Mouse (Mus musculus): ENCODE measurements around the gene Cebpz.

Gene Cebpz
- long read RNA-seq, experiment 1, full-length matches to known transcripts = 1 of 35 reads
- long read RNA-seq, experiment 1, partial matches to known transcripts = 25 of 35 reads
- long read RNA-seq, experiment 1, other reads (novel, unspliced or antisense) = 9 of 35 reads
- long read RNA-seq, experiment 2, partial matches to known transcripts = 44 of 45 reads
- long read RNA-seq, experiment 2, other reads (novel, unspliced or antisense) = 1 of 45 reads

DNA sequence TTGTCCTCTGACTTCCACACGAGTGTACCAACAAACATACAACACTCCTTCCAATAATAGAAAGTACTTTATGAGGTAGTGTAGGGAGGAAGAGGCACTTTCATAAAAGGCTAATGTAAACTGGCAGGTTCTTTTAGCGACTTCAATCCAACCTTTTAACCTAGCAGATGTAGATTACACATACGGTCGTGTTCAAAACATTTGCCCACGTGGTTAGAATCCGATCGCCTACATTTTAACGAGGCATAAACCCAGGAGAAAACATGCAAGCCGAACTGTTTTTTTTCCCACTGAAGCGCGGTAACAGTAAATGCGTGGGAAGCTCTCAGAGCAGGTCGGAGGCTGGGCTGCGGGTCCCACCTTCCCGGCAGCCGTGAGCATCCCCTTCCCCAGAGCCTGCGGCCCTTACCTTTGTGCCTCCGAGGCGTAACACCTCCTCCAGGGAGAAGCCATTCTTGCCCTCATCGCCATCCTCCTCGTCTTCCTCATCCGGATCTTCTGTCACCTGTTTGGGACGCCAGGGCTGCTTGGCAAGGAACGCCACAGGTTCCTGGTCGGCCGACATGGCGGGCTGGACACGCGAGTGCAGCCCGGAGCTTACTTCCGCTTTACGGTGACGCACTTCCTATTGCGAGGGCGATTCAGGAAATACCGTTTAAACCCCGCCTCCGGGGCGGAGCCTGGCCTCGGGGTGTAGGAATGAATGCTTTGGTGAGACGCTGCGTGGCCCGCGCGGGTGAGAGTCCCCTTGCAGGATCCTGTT is at the start of gene Cebpz, which contains the start of gene Ndufaf7:
Gene Cebpz (minus strand): TSS at position 601 of the 763 bp plus-strand sequence.
Gene Ndufaf7 (plus strand): TSS at position 671 of the 763 bp plus-strand sequence.
- intact Hi-C loops (cut with DNase I) = no loop called here

DNA sequence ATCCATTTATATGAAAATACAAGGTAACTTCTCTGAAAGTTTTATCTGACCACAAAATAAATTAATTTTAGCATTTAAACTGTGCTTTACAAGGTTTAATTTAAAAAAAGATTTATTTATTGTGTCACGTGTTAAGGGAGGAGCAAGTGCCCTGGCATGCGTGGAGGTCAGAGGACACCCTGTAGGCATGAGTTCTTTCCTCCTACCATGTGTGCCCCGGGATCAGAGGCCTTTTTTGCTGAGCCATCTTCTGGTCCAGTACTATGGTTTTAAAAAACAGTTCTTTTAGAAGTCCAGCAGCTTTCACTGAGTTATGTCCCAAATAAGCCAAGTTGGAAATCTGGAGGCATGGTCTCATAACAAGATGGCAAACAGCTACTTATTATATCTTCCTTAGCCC is 46.9 kb upstream of the Cebpz start:
- intact Hi-C loops (cut with DNase I) = no loop called here

DNA sequence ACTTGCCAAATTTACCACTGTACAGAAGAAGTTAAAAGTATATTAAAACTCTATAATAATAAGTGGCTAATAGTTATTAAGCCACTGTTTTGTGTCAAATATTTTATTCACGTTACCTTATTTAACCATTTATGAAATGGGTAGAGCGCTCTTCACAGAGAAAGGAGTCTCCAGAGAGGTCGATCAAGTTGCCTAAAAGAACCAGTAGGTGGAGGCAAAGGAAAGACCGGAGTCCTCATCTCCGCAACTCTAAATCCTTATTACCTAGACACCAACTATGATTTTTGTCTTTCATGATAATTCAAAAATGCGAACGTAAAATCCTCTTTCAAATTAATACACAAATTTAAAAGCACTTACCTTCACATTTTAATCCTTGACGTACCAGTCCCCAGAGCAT is 46.3 kb upstream of the Cebpz start:
- intact Hi-C loops (cut with DNase I) = no loop called here

GRCm38 (mm10) chr17:78968500-78968899 is 31.6 kb upstream of the Cebpz start:
- intact Hi-C loops (cut with DNase I) = no loop called here

GRCm38 (mm10) chr17:78966092-78966883 is 29.4 kb upstream of the Cebpz start:
- intact Hi-C loops (cut with DNase I) = no loop called here

DNA sequence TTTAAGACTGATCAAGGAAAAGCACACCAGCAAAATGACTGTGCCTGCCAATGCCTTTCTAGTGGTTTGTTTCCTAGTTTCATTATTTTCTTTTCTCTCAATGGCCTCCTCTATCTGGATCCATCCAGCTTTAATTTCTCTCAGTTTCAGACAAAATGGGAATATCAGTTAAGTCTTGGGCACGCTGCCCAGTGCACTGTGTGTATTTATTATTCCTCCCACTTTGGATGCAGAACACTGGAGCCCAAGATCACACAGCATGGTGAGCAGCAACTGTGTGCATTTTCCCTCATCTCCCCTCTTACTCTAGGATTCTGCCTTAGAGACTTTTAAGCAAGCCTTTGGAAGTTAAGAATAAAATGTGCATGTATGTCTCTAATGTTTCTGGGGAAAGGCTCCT is 27.5 kb upstream of the Cebpz start:
- intact Hi-C loops (cut with DNase I) = no loop called here

GRCm38 (mm10) chr17:78959473-78959872 is 22.6 kb upstream of the Cebpz start:
- intact Hi-C loops (cut with DNase I) = no loop called here

DNA sequence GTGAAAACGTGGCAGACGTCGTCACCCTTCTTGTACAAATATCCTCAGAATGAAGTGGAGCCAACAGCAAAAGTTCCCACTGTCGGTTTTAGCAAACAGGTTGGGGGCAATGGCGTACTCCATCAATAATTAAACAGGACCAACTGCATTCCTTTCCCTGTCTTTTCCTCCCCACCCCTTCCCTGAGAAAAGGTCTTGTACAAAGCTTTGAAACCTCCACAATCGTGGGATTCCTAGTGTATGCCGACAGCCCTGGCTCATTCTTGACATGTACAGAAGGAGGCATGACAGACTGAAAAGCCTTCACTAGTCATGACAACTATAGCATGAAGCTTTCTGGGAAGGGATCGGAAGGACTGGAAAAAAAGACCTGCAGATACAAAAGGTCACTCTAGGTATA is 16.4 kb upstream of the Cebpz start:
- intact Hi-C loops (cut with DNase I) = no loop called here

DNA sequence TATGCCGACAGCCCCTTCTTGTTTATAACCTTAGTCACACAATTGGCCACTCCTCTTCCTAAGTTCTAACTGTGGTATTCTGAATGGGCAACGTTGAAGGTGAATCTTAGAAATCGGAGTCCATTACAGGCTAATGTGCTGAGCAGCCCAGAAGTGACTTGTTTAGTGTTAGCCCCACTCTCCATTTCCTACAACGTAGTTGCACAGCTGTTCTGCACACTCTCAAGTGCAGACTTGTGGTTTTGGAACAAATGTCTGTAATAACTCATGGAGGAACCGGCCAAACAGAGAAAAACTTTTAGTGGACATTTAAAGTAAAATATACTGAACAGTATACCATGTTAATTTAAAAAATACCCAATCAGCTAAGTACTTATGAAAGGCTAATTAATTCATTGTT is 15.2 kb upstream of the Cebpz start:
- intact Hi-C loops (cut with DNase I) = no loop called here

DNA sequence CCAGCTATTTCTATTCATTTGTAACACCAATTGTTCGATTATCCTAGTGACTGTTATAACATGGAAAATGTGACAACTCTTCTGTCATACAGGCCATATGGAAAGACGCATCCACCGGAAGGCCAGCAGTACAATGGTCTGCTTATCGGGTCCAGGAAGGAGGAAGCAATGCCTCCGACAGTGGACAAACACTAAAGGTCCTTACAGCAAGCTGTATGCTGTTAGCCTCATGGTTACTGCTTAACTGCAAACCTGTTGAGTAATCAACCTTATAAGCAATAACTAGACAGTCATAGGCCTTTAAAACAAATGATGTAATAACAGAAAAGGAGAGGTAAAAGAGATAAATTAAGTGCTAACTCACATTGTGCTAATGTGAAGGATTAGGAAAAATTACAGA is 14.4 kb upstream of the Cebpz start:
- intact Hi-C loops (cut with DNase I) = no loop called here

GRCm38 (mm10) chr17:78942579-78942978 is 5.7 kb upstream of the Cebpz start:
- intact Hi-C loops (cut with DNase I) = no loop called here

GRCm38 (mm10) chr17:78938927-78939326 is 2.1 kb upstream of the Cebpz start:
- intact Hi-C loops (cut with DNase I) = no loop called here

DNA sequence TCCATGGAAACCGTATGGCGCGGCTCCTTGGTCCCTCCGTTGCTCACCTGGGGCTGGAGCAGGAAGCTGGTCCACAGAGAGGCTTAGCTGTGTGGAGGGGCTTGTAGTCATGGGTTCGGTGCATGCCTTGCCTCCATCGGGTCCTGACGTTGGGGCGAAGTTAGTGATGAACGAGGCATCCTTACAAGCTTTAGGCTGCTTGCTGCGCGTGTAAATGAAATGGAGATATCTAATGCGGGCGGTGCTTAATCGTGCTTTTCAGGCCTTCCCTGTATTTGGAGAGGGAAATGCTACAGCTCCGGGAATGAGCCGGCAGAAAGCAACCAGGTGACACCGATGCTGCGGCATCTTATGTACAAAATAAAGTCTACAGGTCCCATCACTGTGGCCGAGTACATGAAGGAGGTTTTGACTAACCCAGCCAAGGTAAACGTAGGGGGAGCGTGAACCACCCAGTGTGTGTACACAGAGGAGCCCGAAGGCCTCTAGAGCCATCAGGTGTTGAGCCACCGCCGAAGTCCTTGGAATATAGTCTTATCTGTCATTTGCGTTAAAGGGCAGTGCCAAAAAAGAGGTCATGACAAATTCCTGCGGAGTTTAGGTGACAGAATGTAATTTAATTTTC is 475 bp upstream of the Cebpz start:
- intact Hi-C loops (cut with DNase I) = no loop called here

DNA sequence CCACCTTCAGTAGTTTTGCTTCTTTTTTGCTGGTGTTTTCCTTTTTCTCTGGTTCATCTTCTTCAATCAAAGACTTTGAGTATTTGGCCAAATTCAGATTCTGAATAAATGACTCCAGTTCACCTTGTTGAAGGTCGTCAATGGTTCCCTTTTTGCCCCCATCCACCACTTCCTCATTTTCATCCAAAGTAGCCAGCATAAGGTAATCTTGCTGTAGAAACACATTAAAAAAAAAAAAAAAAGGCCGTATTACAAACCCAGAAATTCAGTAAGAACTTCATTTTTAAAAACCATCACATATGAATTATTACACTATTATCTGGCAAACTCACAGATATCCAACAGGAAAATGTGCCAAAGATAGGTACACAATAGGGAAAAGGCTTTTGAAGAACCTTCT is 1.0 kb downstream of the Cebpz start:
- intact Hi-C loops (cut with DNase I) = no loop called here

GRCm38 (mm10) chr17:78917696-78918095 is 19.2 kb downstream of the Cebpz start:
- intact Hi-C loops (cut with DNase I) = no loop called here

- intact Hi-C loops (cut with DNase I) = no loop called here
Observed at GRCm38 (mm10) chr17:78916899-78917298, 20.0 kb downstream of the Cebpz start.

DNA sequence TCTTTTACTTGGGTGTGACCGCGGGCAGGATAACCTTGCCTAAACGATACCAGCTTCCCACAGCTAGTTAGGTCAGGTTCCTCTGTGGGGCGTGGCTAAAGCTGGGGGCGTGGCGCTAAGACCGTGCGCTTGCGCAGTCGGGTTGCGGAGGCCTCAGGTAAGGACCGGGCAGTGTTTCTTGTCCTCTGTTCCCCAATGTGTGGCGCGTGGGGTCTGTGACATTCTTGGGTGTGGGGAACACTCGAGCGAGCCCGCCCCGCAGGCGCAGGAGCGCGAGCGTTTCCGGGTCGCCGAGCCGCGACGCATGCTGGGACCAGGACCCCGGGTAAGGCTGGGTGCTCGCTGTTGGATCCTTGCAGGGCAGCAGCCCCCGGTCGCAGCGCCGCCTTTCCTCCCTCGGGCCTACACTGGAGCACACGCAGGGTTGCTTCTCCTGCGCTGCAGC is 20.5 kb downstream of the Cebpz start, which contains the start of gene Cebpzos:
Gene Cebpzos (plus strand): TSS at position 132 of the 445 bp plus-strand sequence.
- intact Hi-C loops (cut with DNase I) = no loop called here

GRCm38 (mm10) chr17:78915772-78916171 is 21.1 kb downstream of the Cebpz start:
- intact Hi-C loops (cut with DNase I) = no loop called here

DNA sequence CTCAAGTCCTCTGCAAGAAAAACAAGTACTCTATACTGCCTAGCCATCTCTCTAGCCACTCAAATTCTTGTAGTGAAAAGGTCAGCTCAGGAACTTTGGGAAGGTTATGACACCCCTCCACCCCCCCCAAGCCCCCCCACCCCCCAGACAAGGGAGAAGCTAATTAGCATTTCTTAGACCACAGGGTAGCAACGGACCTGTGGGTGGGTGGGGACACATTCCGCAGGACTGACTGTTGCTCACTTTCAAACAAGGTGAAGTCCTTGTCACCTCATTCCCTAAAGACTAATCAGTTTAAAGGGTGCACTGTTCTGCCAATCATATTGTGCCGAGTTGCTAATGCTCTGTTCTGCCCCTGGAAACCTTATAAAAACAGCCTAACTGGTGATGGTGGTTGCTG is 22.9 kb downstream of the Cebpz start:
- intact Hi-C loops (cut with DNase I) = no loop called here

- intact Hi-C loops (cut with DNase I) = no loop called here
Observed at GRCm38 (mm10) chr17:78912861-78913281, 24.0 kb downstream of the Cebpz start.

- intact Hi-C loops (cut with DNase I) = no loop called here
Observed at GRCm38 (mm10) chr17:78909374-78909773, 27.5 kb downstream of the Cebpz start.

Measured in adrenal gland (tissue).